Mouse (Mus musculus): ENCODE results near the gene Gm1043. TPM values are rescaled to one million over a fixed set of nuclear protein-coding genes. Genes with fewer than 3 reads are reported as not detected.

Gm1043 gene
- polyA plus RNA-seq, 1 experiment from 2014 or later = 1.1 TPM

GRCm38 (mm10) chr5:37046791-37047190 is 38.4 kb upstream of the Gm1043 start:
- no peaks in the 10 kb centered on the region for H3K27me3 ChIP-seq (replicated peaks; ENCODE audit: control insufficient read depth, insufficient read depth, low read length)
- H3K9ac ChIP-seq (ENCODE audit: low read length) = no peak overlapping the region
- H3K9me3 ChIP-seq (replicated peaks; ENCODE audit: control insufficient read depth, low read length) = no peaks in the 10 kb centered on the region
- H3K4me2 ChIP-seq (ENCODE audit: low read length) = no peak overlapping the region
- ATAC-seq (no peak), DNase-seq (ENCODE audit: low spot score) (no peak)
- H3K4me3 ChIP-seq (ENCODE audit: low read depth, low read length) = no peak overlapping the region
- no peaks in the 10 kb centered on the region for H3K36me3 ChIP-seq (ENCODE audit: control insufficient read depth, insufficient read depth, low read length)
- H3K27ac ChIP-seq (ENCODE audit: low read depth, low read length) = peak overlapping the region; percentile 52; the same call in 1 of the 2 replicates
- H3K4me1 ChIP-seq (ENCODE audit: control insufficient read depth, insufficient read depth, low read length) = peaks cover 3% of the 10 kb centered on the region
- WGBS = 57% methylated on average over 5 of the region's 5 CpGs

GRCm38 (mm10) chr5:37047206-37047915 is 37.8 kb upstream of the Gm1043 start:
- no peak for ATAC-seq
- Histone ChIP-seq H3K9ac (ENCODE audit: low read length) (no peak overlapping the region), H3K27ac (ENCODE audit: low read depth, low read length) (peak overlapping the region; percentile 52; the same call in 1 of the 2 replicates), H3K4me2 (ENCODE audit: low read length) (no peak overlapping the region), H3K4me1 (ENCODE audit: control insufficient read depth, insufficient read depth, low read length) (peaks cover 3% of the 10 kb centered on the region), H3K36me3 (ENCODE audit: control insufficient read depth, insufficient read depth, low read length) (no peaks in the 10 kb centered on the region), H3K4me3 (ENCODE audit: low read depth, low read length) (no peak overlapping the region), H3K27me3 (replicated peaks; ENCODE audit: control insufficient read depth, insufficient read depth, low read length) (no peaks in the 10 kb centered on the region), H3K9me3 (replicated peaks; ENCODE audit: control insufficient read depth, low read length) (no peaks in the 10 kb centered on the region)
- DNase-seq (ENCODE audit: low spot score) = no peak
- WGBS = 65% methylated on average over 17 of the region's 17 CpGs

- 80% methylated on average over 7 of the region's 7 CpGs for WGBS
- no peaks in the 10 kb centered on the region for H3K9me3 ChIP-seq (replicated peaks; ENCODE audit: control insufficient read depth, low read length)
- H3K27ac ChIP-seq (ENCODE audit: low read depth, low read length) = no peak overlapping the region
- no peaks in the 10 kb centered on the region for H3K36me3 ChIP-seq (ENCODE audit: control insufficient read depth, insufficient read depth, low read length)
- no peaks in the 10 kb centered on the region for H3K27me3 ChIP-seq (replicated peaks; ENCODE audit: control insufficient read depth, insufficient read depth, low read length)
- H3K4me3 ChIP-seq (ENCODE audit: low read depth, low read length) = no peak overlapping the region
- DNase-seq (ENCODE audit: low spot score) = no peak
- no peak for ATAC-seq
- H3K4me1 ChIP-seq (ENCODE audit: control insufficient read depth, insufficient read depth, low read length) = peaks cover 3% of the 10 kb centered on the region
- no peak overlapping the region for H3K4me2 ChIP-seq (ENCODE audit: low read length)
- no peak overlapping the region for H3K9ac ChIP-seq (ENCODE audit: low read length)
Measured at GRCm38 (mm10) chr5:37047992-37048391, 37.2 kb upstream of the Gm1043 start.

GRCm38 (mm10) chr5:37049111-37049510 is 36.1 kb upstream of the Gm1043 start:
- WGBS = 86% methylated on average over 2 of the region's 2 CpGs
- DNase-seq (ENCODE audit: low spot score) (no peak), ATAC-seq (no peak)
- Histone ChIP-seq H3K4me1 (ENCODE audit: control insufficient read depth, insufficient read depth, low read length) (no peaks in the 10 kb centered on the region), H3K4me2 (ENCODE audit: low read length) (no peak overlapping the region), H3K27ac (ENCODE audit: low read depth, low read length) (no peak overlapping the region), H3K9me3 (replicated peaks; ENCODE audit: control insufficient read depth, low read length) (no peaks in the 10 kb centered on the region), H3K27me3 (replicated peaks; ENCODE audit: control insufficient read depth, insufficient read depth, low read length) (no peaks in the 10 kb centered on the region), H3K36me3 (ENCODE audit: control insufficient read depth, insufficient read depth, low read length) (no peaks in the 10 kb centered on the region), H3K4me3 (ENCODE audit: low read depth, low read length) (no peak overlapping the region), H3K9ac (ENCODE audit: low read length) (no peak overlapping the region)

- Histone ChIP-seq H3K4me2 (ENCODE audit: low read length) (no peak overlapping the region), H3K4me1 (ENCODE audit: control insufficient read depth, insufficient read depth, low read length) (no peaks in the 10 kb centered on the region), H3K4me3 (ENCODE audit: low read depth, low read length) (no peak overlapping the region), H3K27ac (ENCODE audit: low read depth, low read length) (no peak overlapping the region), H3K9ac (ENCODE audit: low read length) (no peak overlapping the region), H3K36me3 (ENCODE audit: control insufficient read depth, insufficient read depth, low read length) (no peaks in the 10 kb centered on the region), H3K27me3 (replicated peaks; ENCODE audit: control insufficient read depth, insufficient read depth, low read length) (no peaks in the 10 kb centered on the region), H3K9me3 (replicated peaks; ENCODE audit: control insufficient read depth, low read length) (no peaks in the 10 kb centered on the region)
- WGBS = 58% methylated on average over 9 of the region's 9 CpGs
- DNase-seq (ENCODE audit: low spot score) (no peak), ATAC-seq (no peak)
Measured at GRCm38 (mm10) chr5:37050521-37051373, 34.4 kb upstream of the Gm1043 start.

- ATAC-seq (no peak), DNase-seq (ENCODE audit: low spot score) (no peak)
- Histone ChIP-seq H3K27me3 (replicated peaks; ENCODE audit: control insufficient read depth, insufficient read depth, low read length) (no peaks in the 10 kb centered on the region), H3K9me3 (replicated peaks; ENCODE audit: control insufficient read depth, low read length) (no peaks in the 10 kb centered on the region), H3K9ac (ENCODE audit: low read length) (no peak overlapping the region), H3K36me3 (ENCODE audit: control insufficient read depth, insufficient read depth, low read length) (no peaks in the 10 kb centered on the region), H3K4me3 (ENCODE audit: low read depth, low read length) (no peak overlapping the region), H3K4me2 (ENCODE audit: low read length) (no peak overlapping the region), H3K27ac (ENCODE audit: low read depth, low read length) (no peak overlapping the region), H3K4me1 (ENCODE audit: control insufficient read depth, insufficient read depth, low read length) (no peaks in the 10 kb centered on the region)
- WGBS = 85% methylated on average over 16 of the region's 16 CpGs
Measured at GRCm38 (mm10) chr5:37051374-37052100, 33.6 kb upstream of the Gm1043 start.

GRCm38 (mm10) chr5:37052846-37053245 is 32.3 kb upstream of the Gm1043 start:
- Histone ChIP-seq H3K4me1 (ENCODE audit: control insufficient read depth, insufficient read depth, low read length) (no peaks in the 10 kb centered on the region), H3K27me3 (replicated peaks; ENCODE audit: control insufficient read depth, insufficient read depth, low read length) (no peaks in the 10 kb centered on the region), H3K36me3 (ENCODE audit: control insufficient read depth, insufficient read depth, low read length) (no peaks in the 10 kb centered on the region), H3K4me2 (ENCODE audit: low read length) (no peak overlapping the region), H3K27ac (ENCODE audit: low read depth, low read length) (0 out of 2 replicates have a peak overlapping the region, but pooled peaks have one; percentile 23), H3K4me3 (ENCODE audit: low read depth, low read length) (no peak overlapping the region), H3K9ac (ENCODE audit: low read length) (no peak overlapping the region), H3K9me3 (replicated peaks; ENCODE audit: control insufficient read depth, low read length) (no peaks in the 10 kb centered on the region)
- DNase-seq (ENCODE audit: low spot score) (peak; percentile 45), ATAC-seq (no peak)
- 72% methylated on average over 5 of the region's 5 CpGs for WGBS

- H3K9me3 ChIP-seq (replicated peaks; ENCODE audit: control insufficient read depth, low read length) = no peaks in the 10 kb centered on the region
- H3K4me3 ChIP-seq (ENCODE audit: low read depth, low read length) = no peak overlapping the region
- no peak for ATAC-seq
- no peak overlapping the region for H3K9ac ChIP-seq (ENCODE audit: low read length)
- 90% methylated on average over 1 of the region's 1 CpGs for WGBS
- no peaks in the 10 kb centered on the region for H3K27me3 ChIP-seq (replicated peaks; ENCODE audit: control insufficient read depth, insufficient read depth, low read length)
- no peak for DNase-seq (ENCODE audit: low spot score)
- no peaks in the 10 kb centered on the region for H3K36me3 ChIP-seq (ENCODE audit: control insufficient read depth, insufficient read depth, low read length)
- no peak overlapping the region for H3K4me2 ChIP-seq (ENCODE audit: low read length)
- H3K27ac ChIP-seq (ENCODE audit: low read depth, low read length) = no peak overlapping the region
- H3K4me1 ChIP-seq (ENCODE audit: control insufficient read depth, insufficient read depth, low read length) = no peaks in the 10 kb centered on the region
Measured at GRCm38 (mm10) chr5:37055789-37056188, 29.4 kb upstream of the Gm1043 start.
